Mouse (Mus musculus): ENCODE measurements around the gene Gart. TPM values are rescaled to one million over a fixed set of nuclear protein-coding genes. Genes with fewer than 3 reads are reported as not detected.

Gart gene
- polyA plus RNA-seq, 1 experiment = 64.1 TPM

DNA sequence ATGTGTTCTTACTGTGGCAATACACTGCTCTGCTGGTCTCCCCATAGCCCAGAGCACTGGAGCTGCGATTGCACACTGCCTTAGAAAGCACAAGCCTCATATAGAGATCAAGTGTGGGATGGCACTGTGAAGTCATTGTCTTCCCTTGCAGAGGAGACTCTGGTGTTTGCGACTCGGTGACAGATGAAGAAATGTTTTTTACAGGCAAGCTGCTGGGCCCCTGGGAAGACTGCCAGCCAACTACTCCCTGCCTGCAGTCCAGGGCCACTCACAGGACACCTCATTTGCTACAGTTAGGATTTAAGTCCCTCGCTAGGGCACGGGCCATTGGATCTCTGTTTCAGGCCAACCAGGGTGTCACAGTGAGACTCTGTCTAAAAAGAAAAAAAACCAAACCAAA, 14.3 kb downstream of the Gart start:
- no peak overlapping the region for H3K4me2 ChIP-seq (ENCODE audit: low read depth)
- H3ac ChIP-seq (ENCODE audit: control insufficient read depth, insufficient read length) = no peak overlapping the region
- no peak overlapping the region for H3K4me3 ChIP-seq
- H3K27me3 ChIP-seq (ENCODE audit: control insufficient read depth, insufficient read depth, insufficient read length) = no peaks in the 10 kb centered on the region
- H3K36me3 ChIP-seq (ENCODE audit: control insufficient read depth, insufficient read depth) = peaks cover 22% of the 10 kb centered on the region
- TF ChIP-seq MYOD1 (IDR thresholded peaks at IDR 0.05; ENCODE audit: control insufficient read depth in 1 of 3, insufficient read length in 2 of 3, low read depth in 2 of 3) (no peak), MAX (IDR thresholded peaks at IDR 0.05; ENCODE audit: low read depth) (no peak), POLR2A (IDR thresholded peaks at IDR 0.05; ENCODE audit: insufficient read length, low read depth) (no peak), MYOG (IDR thresholded peaks at IDR 0.05; ENCODE audit: control insufficient read depth in 1 of 3, insufficient read depth in 1 of 3, insufficient read length in 2 of 3, low read depth in 2 of 3) (no peak), CEBPB (IDR thresholded peaks at IDR 0.05; ENCODE audit: insufficient read depth, poor library complexity, severe bottlenecking) (no peak), REST (IDR thresholded peaks at IDR 0.05; ENCODE audit: insufficient read depth, insufficient read length) (no peak), TCF12 (IDR thresholded peaks at IDR 0.05; ENCODE audit: insufficient read depth, poor library complexity, severe bottlenecking) (no peak), TCF3 (IDR thresholded peaks at IDR 0.05; ENCODE audit: insufficient read length, low read depth) (no peak), USF1 (IDR thresholded peaks at IDR 0.05; ENCODE audit: low read depth) (no peak), SRF (IDR thresholded peaks at IDR 0.05; ENCODE audit: control insufficient read depth, insufficient read length, low read depth) (no peak), POLR2AphosphoS2 (IDR thresholded peaks at IDR 0.05; ENCODE audit: insufficient read length, low read depth) (no peak), E2F4 (IDR thresholded peaks at IDR 0.05; ENCODE audit: insufficient read depth) (no peak)
- no peaks in the 10 kb centered on the region for H3K79me2 ChIP-seq (ENCODE audit: control insufficient read depth, insufficient read depth)

DNA sequence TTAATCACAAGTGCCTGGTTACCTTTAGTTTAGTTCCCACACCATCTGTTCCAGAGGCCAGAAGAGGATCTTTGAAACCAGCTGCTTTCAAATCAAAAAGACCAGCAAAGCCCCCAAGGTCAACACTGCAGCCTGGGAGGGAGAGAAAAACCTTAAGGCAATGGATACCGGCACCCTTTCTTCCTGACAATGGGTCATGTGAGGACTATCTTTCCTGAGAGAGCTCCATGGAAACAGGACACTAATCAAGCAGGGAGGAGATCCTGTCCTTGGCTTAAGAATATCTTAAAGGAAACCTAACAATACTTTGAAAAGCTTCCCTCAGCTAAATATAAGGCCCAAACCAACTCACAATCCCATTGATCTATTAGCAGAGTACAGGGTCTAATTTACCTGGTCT, 16.2 kb downstream of the Gart start:
- no peaks in the 10 kb centered on the region for H3K27me3 ChIP-seq (ENCODE audit: control insufficient read depth, insufficient read depth, insufficient read length)
- no peak overlapping the region for H3ac ChIP-seq (ENCODE audit: control insufficient read depth, insufficient read length)
- peaks cover 16% of the 10 kb centered on the region for H3K36me3 ChIP-seq (ENCODE audit: control insufficient read depth, insufficient read depth)
- no peak overlapping the region for H3K4me3 ChIP-seq
- H3K4me2 ChIP-seq (ENCODE audit: low read depth) = no peak overlapping the region
- no peaks in the 10 kb centered on the region for H3K79me2 ChIP-seq (ENCODE audit: control insufficient read depth, insufficient read depth)
- TF ChIP-seq POLR2AphosphoS2 (IDR thresholded peaks at IDR 0.05; ENCODE audit: insufficient read length, low read depth) (no peak), CEBPB (IDR thresholded peaks at IDR 0.05; ENCODE audit: insufficient read depth, poor library complexity, severe bottlenecking) (no peak), MYOD1 (IDR thresholded peaks at IDR 0.05; ENCODE audit: control insufficient read depth in 1 of 3, insufficient read length in 2 of 3, low read depth in 2 of 3) (no peak), TCF3 (IDR thresholded peaks at IDR 0.05; ENCODE audit: insufficient read length, low read depth) (no peak)

DNA sequence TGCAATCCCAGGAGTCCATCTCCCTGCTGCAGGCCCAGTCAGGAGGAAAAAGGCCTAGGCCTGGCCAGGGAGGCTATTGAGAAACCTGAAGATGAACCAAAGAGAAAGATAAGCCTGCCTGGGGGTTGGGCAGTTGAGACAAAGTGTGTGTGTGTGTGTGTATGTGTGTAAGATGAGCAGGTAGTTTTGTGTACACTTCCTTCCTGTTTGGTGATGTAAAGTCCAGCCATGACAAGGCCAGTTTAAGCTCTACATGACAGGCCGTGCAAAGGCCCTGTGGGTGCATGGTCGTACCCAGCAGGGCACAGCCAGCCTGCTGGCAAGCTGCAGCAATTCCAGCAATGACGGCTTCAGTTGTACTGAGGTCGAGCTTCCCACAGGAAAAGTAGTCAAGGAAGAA, 17.0 kb downstream of the Gart start:
- Histone ChIP-seq H3K4me3 (no peak overlapping the region), H3K4me2 (ENCODE audit: low read depth) (no peak overlapping the region), H3ac (ENCODE audit: control insufficient read depth, insufficient read length) (no peak overlapping the region), H3K79me2 (ENCODE audit: control insufficient read depth, insufficient read depth) (no peaks in the 10 kb centered on the region), H3K36me3 (ENCODE audit: control insufficient read depth, insufficient read depth) (peaks cover 14% of the 10 kb centered on the region), H3K27me3 (ENCODE audit: control insufficient read depth, insufficient read depth, insufficient read length) (no peaks in the 10 kb centered on the region)
- TF ChIP-seq CEBPB (IDR thresholded peaks at IDR 0.05; ENCODE audit: insufficient read depth, poor library complexity, severe bottlenecking) = no peak
- no peak for TF ChIP-seq TCF3 (IDR thresholded peaks at IDR 0.05; ENCODE audit: insufficient read length, low read depth)
- no peak for TF ChIP-seq POLR2AphosphoS2 (IDR thresholded peaks at IDR 0.05; ENCODE audit: insufficient read length, low read depth)
- TF ChIP-seq MYOG (IDR thresholded peaks at IDR 0.05; ENCODE audit: control insufficient read depth in 1 of 3, insufficient read depth in 1 of 3, insufficient read length in 2 of 3, low read depth in 2 of 3) = no peak
- TF ChIP-seq USF1 (IDR thresholded peaks at IDR 0.05; ENCODE audit: low read depth) = no peak
- no peak for TF ChIP-seq SRF (IDR thresholded peaks at IDR 0.05; ENCODE audit: control insufficient read depth, insufficient read length, low read depth)
- no peak for TF ChIP-seq REST (IDR thresholded peaks at IDR 0.05; ENCODE audit: insufficient read depth, insufficient read length)
- no peak for TF ChIP-seq MYOD1 (IDR thresholded peaks at IDR 0.05; ENCODE audit: control insufficient read depth in 1 of 3, insufficient read length in 2 of 3, low read depth in 2 of 3)
- no peak for TF ChIP-seq E2F4 (IDR thresholded peaks at IDR 0.05; ENCODE audit: insufficient read depth)
- no peak for TF ChIP-seq MAX (IDR thresholded peaks at IDR 0.05; ENCODE audit: low read depth)
- TF ChIP-seq POLR2A (IDR thresholded peaks at IDR 0.05; ENCODE audit: insufficient read length, low read depth) = no peak
- no peak for TF ChIP-seq TCF12 (IDR thresholded peaks at IDR 0.05; ENCODE audit: insufficient read depth, poor library complexity, severe bottlenecking)

DNA sequence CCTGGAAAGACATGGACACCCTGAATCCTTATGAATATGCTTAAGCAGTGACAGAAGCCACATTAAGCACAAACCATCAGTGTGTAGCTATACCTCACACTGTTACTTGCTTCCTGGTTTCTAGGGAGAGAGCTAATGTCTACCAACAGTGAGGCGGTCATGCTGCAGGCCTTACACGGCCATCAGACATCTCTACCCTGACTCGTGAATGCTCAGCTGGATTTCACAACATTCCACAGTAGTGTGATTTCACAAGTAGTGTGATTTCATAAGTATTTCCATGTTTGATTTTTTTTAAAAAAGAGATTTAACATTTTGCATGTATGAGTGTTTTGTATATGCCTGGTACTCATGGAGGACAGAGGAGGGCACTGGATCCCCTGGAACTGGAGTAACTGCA, 18.1 kb downstream of the Gart start:
- H3K27me3 ChIP-seq (ENCODE audit: control insufficient read depth, insufficient read depth, insufficient read length) = no peaks in the 10 kb centered on the region
- TF ChIP-seq MYOD1 (IDR thresholded peaks at IDR 0.05; ENCODE audit: control insufficient read depth in 1 of 3, insufficient read length in 2 of 3, low read depth in 2 of 3) = no peak
- no peak for TF ChIP-seq USF1 (IDR thresholded peaks at IDR 0.05; ENCODE audit: low read depth)
- no peak for TF ChIP-seq POLR2AphosphoS2 (IDR thresholded peaks at IDR 0.05; ENCODE audit: insufficient read length, low read depth)
- H3K79me2 ChIP-seq (ENCODE audit: control insufficient read depth, insufficient read depth) = no peaks in the 10 kb centered on the region
- H3K4me3 ChIP-seq = no peak overlapping the region
- peaks cover 22% of the 10 kb centered on the region for H3K36me3 ChIP-seq (ENCODE audit: control insufficient read depth, insufficient read depth)
- no peak overlapping the region for H3K4me2 ChIP-seq (ENCODE audit: low read depth)
- no peak overlapping the region for H3ac ChIP-seq (ENCODE audit: control insufficient read depth, insufficient read length)

DNA sequence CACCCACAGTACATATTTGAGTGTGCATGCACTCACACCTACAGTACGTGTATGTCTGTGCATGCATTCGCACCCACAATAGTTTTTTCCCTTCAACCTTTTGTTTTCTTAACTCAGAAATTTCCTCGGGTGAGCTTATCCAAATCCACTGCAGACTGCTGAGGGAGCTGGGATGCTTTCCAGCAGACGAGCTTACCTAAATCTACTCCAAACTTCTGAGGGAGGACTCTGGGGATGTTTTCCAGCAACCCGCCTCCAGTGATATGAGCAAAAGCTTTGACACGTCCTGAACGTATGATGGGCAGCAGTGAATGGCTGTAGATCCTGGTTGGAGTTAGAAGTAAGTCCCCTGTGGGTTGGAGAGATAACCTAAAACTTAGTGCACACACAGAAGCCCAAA, 18.9 kb downstream of the Gart start:
- H3K79me2 ChIP-seq (ENCODE audit: control insufficient read depth, insufficient read depth) = no peaks in the 10 kb centered on the region
- no peak overlapping the region for H3K4me3 ChIP-seq
- peaks cover 20% of the 10 kb centered on the region for H3K36me3 ChIP-seq (ENCODE audit: control insufficient read depth, insufficient read depth)
- no peaks in the 10 kb centered on the region for H3K27me3 ChIP-seq (ENCODE audit: control insufficient read depth, insufficient read depth, insufficient read length)
- H3K4me2 ChIP-seq (ENCODE audit: low read depth) = no peak overlapping the region
- H3ac ChIP-seq (ENCODE audit: control insufficient read depth, insufficient read length) = no peak overlapping the region
- TF ChIP-seq SRF (IDR thresholded peaks at IDR 0.05; ENCODE audit: control insufficient read depth, insufficient read length, low read depth) (no peak), TCF12 (IDR thresholded peaks at IDR 0.05; ENCODE audit: insufficient read depth, poor library complexity, severe bottlenecking) (no peak), MAX (IDR thresholded peaks at IDR 0.05; ENCODE audit: low read depth) (no peak), USF1 (IDR thresholded peaks at IDR 0.05; ENCODE audit: low read depth) (no peak), POLR2AphosphoS2 (IDR thresholded peaks at IDR 0.05; ENCODE audit: insufficient read length, low read depth) (no peak), REST (IDR thresholded peaks at IDR 0.05; ENCODE audit: insufficient read depth, insufficient read length) (no peak), MYOD1 (IDR thresholded peaks at IDR 0.05; ENCODE audit: control insufficient read depth in 1 of 3, insufficient read length in 2 of 3, low read depth in 2 of 3) (no peak), MYOG (IDR thresholded peaks at IDR 0.05; ENCODE audit: control insufficient read depth in 1 of 3, insufficient read depth in 1 of 3, insufficient read length in 2 of 3, low read depth in 2 of 3) (no peak), CEBPB (IDR thresholded peaks at IDR 0.05; ENCODE audit: insufficient read depth, poor library complexity, severe bottlenecking) (no peak), POLR2A (IDR thresholded peaks at IDR 0.05; ENCODE audit: insufficient read length, low read depth) (no peak)

Data from myocyte (in vitro differentiated cells).